Comparison of ENCODE assay signal across 8 mouse cellular contexts in the genomic region with DNA sequence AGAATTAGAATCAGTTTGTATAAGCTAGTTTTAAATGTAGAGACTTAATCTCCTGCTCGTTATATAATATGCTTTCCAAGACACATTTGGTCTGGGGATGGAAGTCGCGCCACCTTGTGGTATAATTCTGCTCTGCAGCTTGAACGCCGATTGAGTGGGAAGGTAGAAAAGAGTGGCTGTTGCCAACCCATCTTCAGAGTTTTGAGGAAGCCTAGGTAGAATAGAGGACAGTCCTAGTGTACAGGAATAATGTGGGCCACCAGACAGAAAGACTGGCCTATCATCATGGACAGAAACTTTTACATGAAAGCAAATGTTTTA. TPM values are rescaled to one million over a fixed set of nuclear protein-coding genes. Genes with fewer than 3 reads are reported as not detected.
DNase-seq lines count a peak whose midpoint lies in the region; ATAC-seq and TF ChIP-seq lines count a peak whose summit lies in the region.

No protein-coding gene starts in this region.

- no peaks in the 10 kb centered on the region for H3K36me3 ChIP-seq in lung, embryonic 14.5 days (ENCODE audit: insufficient read depth)
- H3K36me3 ChIP-seq in stomach, postnatal 0 days (ENCODE audit: control insufficient read depth, insufficient read depth, low read length) = no peaks in the 10 kb centered on the region

- no peak overlapping the region for H3K4me2 ChIP-seq in lung, embryonic 14.5 days
- H3K4me2 ChIP-seq in stomach, postnatal 0 days (replicated peaks; ENCODE audit: low read depth) = no peak overlapping the region

- no peak overlapping the region for H3K9ac ChIP-seq in lung, embryonic 14.5 days
- H3K9ac ChIP-seq in stomach, postnatal 0 days (ENCODE audit: low read length) = no peak overlapping the region

- peak; percentile 3 for DNase-seq in gastrocnemius, adult 18-20 months (ENCODE audit: low spot score)
- no peak for DNase-seq in gastrocnemius, postnatal 14 days
- peak; percentile 35 for DNase-seq in 416B (ENCODE audit: low read depth)
- peak; percentile 19 for DNase-seq in adrenal gland, adult 2 months
- DNase-seq in embryo, embryonic 9.5 days (ENCODE audit: extremely low spot score) = peak; percentile 41
- DNase-seq in layer of hippocampus, adult 2 months (ENCODE audit: low spot score in 2 of 2) = peak; percentile 18 to 67
- peak; percentile 74 for DNase-seq in lung, embryonic 14.5 days
- peak; percentile 60 for DNase-seq in stomach, postnatal 0 days (ENCODE audit: low spot score)

- 13% methylated on average over 5 of the region's 5 CpGs for WGBS in lung, embryonic 14.5 days
- WGBS in stomach, postnatal 0 days = 5% methylated on average over 5 of the region's 5 CpGs

- H3K4me3 ChIP-seq in layer of hippocampus, adult 2 months = no peak overlapping the region
- no peak overlapping the region for H3K4me3 ChIP-seq in lung, embryonic 14.5 days (ENCODE audit: low read depth, low read length)
- no peak overlapping the region for H3K4me3 ChIP-seq in stomach, postnatal 0 days (ENCODE audit: low read depth, low read length)

- peak; percentile 83 for TF ChIP-seq CTCF in layer of hippocampus, adult 2 months (conservative IDR thresholded peaks at IDR 0.05)
- peak; percentile 65 for TF ChIP-seq CTCF in lung, embryonic 14.5 days (IDR thresholded peaks at IDR 0.05; ENCODE audit: low read depth)
- peak; percentile 78 for TF ChIP-seq CTCF in stomach, postnatal 0 days (IDR thresholded peaks at IDR 0.05; ENCODE audit: low read depth)

- ATAC-seq in lung, embryonic 14.5 days (ENCODE audit: insufficient read depth) = no peak
- ATAC-seq in stomach, postnatal 0 days (ENCODE audit: low FRiP score, low TSS enrichment) = no peak

- H3K27me3 ChIP-seq in lung, embryonic 14.5 days (ENCODE audit: insufficient read depth, low read length) = no peaks in the 10 kb centered on the region
- no peaks in the 10 kb centered on the region for H3K27me3 ChIP-seq in stomach, postnatal 0 days (ENCODE audit: control insufficient read depth, insufficient read depth, low read length)

- no peak overlapping the region for H3K27ac ChIP-seq in layer of hippocampus, adult 2 months
- no peak overlapping the region for H3K27ac ChIP-seq in lung, embryonic 14.5 days (ENCODE audit: low read depth)
- no peak overlapping the region for H3K27ac ChIP-seq in stomach, postnatal 0 days (replicated peaks)

- no peak for TF ChIP-seq EP300 in stomach, postnatal 0 days (optimal IDR thresholded peaks at IDR 0.05)

- no peaks in the 10 kb centered on the region for H3K9me3 ChIP-seq in lung, embryonic 14.5 days (ENCODE audit: low read depth, low read length)
- H3K9me3 ChIP-seq in stomach, postnatal 0 days (ENCODE audit: control insufficient read depth, low read length) = no peaks in the 10 kb centered on the region

- no peaks in the 10 kb centered on the region for H3K4me1 ChIP-seq in lung, embryonic 14.5 days (ENCODE audit: insufficient read depth)
- no peaks in the 10 kb centered on the region for H3K4me1 ChIP-seq in stomach, postnatal 0 days (replicated peaks; ENCODE audit: control insufficient read depth, insufficient read depth)

- intact Hi-C loops in gastrocnemius, postnatal 14 days (cut with DNase I; ENCODE audit: low total_unique reads) = no loop called here

RNA-seq across cellular contexts. Expression of a gene that starts 11.1 kb away (rescaled TPM):
- total RNA-seq in gastrocnemius, adult 18-20 months (2021) = not detected
- not detected for total RNA-seq in gastrocnemius, postnatal 14 days (2021)
- total RNA-seq in adrenal gland, adult 2 months (2021) = 1 to 10 TPM; 3.3 to 7.9 TPM
- polyA plus RNA-seq in adrenal gland, adult 2 months (2012; rRNA removed) = 0.30 TPM in 1 of 2 replicates, not detected in the other
- 10 to 100 TPM; 18.5 to 22.0 TPM for total RNA-seq in layer of hippocampus, adult 2 months (2021)
- 128 and 138 TPM in 2 replicates for polyA plus RNA-seq in lung, embryonic 14.5 days (2014; fragmentation: Nextera tagmentation; extraction: Ambion mirVana)
- polyA plus RNA-seq in stomach, postnatal 0 days (2015; fragmentation: Nextera tagmentation; extraction: Ambion mirVana) = 27.7 and 28.7 TPM in 2 replicates

RNA-seq across cellular contexts. Expression of a gene that starts 42.6 kb away (rescaled TPM):
- not detected for total RNA-seq in gastrocnemius, adult 18-20 months (2021)
- total RNA-seq in gastrocnemius, postnatal 14 days (2021) = not detected
- total RNA-seq in adrenal gland, adult 2 months (2021) = not detected
- not detected in 2 replicates for polyA plus RNA-seq in adrenal gland, adult 2 months (2012; rRNA removed)
- total RNA-seq in layer of hippocampus, adult 2 months (2021) = under 1 TPM in 1 of 2 experiments, not detected in 1; 0.12 TPM
- polyA plus RNA-seq in lung, embryonic 14.5 days (2014; fragmentation: Nextera tagmentation; extraction: Ambion mirVana) = 0.12 TPM in 1 of 2 replicates, not detected in the other
- 0.06 TPM in 1 of 2 replicates, not detected in the other for polyA plus RNA-seq in stomach, postnatal 0 days (2015; fragmentation: Nextera tagmentation; extraction: Ambion mirVana)

RNA-seq across cellular contexts. Expression of a gene that starts 44.4 kb away (rescaled TPM):
- total RNA-seq in gastrocnemius, adult 18-20 months (2021) = 10 to 100 TPM in 1 of 2 experiments, 1 to 10 TPM in 1; 3.7 to 10.3 TPM
- total RNA-seq in gastrocnemius, postnatal 14 days (2021) = 10 to 100 TPM; 29.8 to 32.9 TPM
- 10 to 100 TPM; 37.1 to 56.5 TPM for total RNA-seq in adrenal gland, adult 2 months (2021)
- polyA plus RNA-seq in adrenal gland, adult 2 months (2012; rRNA removed) = 0.87 and 1.2 TPM in 2 replicates
- 10 to 100 TPM; 33.2 to 40.7 TPM for total RNA-seq in layer of hippocampus, adult 2 months (2021)
- polyA plus RNA-seq in lung, embryonic 14.5 days (2014; fragmentation: Nextera tagmentation; extraction: Ambion mirVana) = 193 and 206 TPM in 2 replicates
- 108 and 118 TPM in 2 replicates for polyA plus RNA-seq in stomach, postnatal 0 days (2015; fragmentation: Nextera tagmentation; extraction: Ambion mirVana)

RNA-seq across cellular contexts. Expression of a gene that starts 59.7 kb away (rescaled TPM):
- not detected for total RNA-seq in gastrocnemius, adult 18-20 months (2021)
- under 1 TPM; 0.27 to 0.43 TPM for total RNA-seq in gastrocnemius, postnatal 14 days (2021)
- 10 to 100 TPM; 16.0 to 33.7 TPM for total RNA-seq in adrenal gland, adult 2 months (2021)
- 1.4 TPM in 2 replicates for polyA plus RNA-seq in adrenal gland, adult 2 months (2012; rRNA removed)
- total RNA-seq in layer of hippocampus, adult 2 months (2021) = 100 to 1,000 TPM; 365 to 379 TPM
- polyA plus RNA-seq in lung, embryonic 14.5 days (2014; fragmentation: Nextera tagmentation; extraction: Ambion mirVana) = 55.6 and 64.8 TPM in 2 replicates
- polyA plus RNA-seq in stomach, postnatal 0 days (2015; fragmentation: Nextera tagmentation; extraction: Ambion mirVana) = 54.2 and 56.5 TPM in 2 replicates
